Mouse (Mus musculus) neutrophil, adult 5-6 weeks (primary cell): ENCODE data around the gene Blzf1. TPM values are rescaled to one million over a fixed set of nuclear protein-coding genes. Genes with fewer than 3 reads are reported as not detected.

Experiments used
- ATAC-seq: fragments of 151-379, 151-347 bp; 2 replicates; pipeline ENCODE4 v1.8.0; 2017; ENCODE audit warnings: mild to moderate bottlenecking, moderate TSS enrichment; ENCODE audit not compliant: insufficient number of reproducible peaks, poor library complexity, low FRiP score, severe bottlenecking; ENCODE audit errors: extremely low read depth
- total RNA-seq: library from RNA; stranded (forward); fragments of 200-1000 nt; gene quantifications from 2 replicates; pipeline ENCODE4 v1.2.3, GENCODE M21; 2017

The Blzf1 gene
- total RNA-seq, 1 experiment from 2014 or later: 31.7 TPM

DNA sequence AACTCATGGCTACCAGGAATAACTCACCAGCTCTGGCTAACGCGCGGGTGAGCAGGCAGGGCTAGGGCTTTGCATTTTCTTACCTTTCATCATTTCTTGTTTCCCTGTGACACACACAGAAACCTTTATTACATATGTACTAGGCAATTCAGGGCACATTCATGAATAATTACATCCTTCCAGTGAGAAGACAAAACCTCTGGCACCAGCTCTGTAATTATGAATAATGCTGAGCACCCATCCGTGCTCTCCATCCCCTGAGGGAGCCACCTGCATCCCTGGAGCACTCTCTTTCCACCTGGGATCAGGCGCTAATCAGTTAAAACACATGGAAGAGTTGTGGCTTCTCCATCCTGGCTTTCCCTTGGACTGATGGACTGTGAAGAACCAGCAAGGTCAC, 3.5 kb downstream of the Blzf1 start, which contains the start of gene Nme7:
Gene Nme7, plus strand, starts transcription at position 301 of the 400 bp plus-strand sequence.
- ATAC-seq: no peak

DNA sequence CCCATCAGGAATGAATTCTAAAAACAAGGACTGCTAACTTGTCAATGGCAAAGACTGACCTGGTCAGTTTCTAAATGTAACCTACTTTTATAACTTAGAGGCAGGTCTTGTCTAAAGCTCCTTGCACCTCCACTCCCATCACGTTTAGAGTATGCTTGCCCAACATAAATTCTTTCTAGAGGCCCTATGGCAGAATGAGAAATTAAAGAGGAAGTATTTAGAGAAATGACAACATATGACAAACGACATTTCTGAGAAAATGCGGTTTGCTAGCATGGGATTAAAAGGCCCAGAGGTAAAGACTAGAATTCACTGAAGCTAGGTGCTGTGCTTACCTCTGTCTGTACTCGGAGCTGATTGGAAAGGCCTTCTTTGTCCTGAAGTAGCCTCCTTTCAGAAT, 5.3 kb downstream of the Blzf1 start:
- ATAC-seq: no peak

DNA sequence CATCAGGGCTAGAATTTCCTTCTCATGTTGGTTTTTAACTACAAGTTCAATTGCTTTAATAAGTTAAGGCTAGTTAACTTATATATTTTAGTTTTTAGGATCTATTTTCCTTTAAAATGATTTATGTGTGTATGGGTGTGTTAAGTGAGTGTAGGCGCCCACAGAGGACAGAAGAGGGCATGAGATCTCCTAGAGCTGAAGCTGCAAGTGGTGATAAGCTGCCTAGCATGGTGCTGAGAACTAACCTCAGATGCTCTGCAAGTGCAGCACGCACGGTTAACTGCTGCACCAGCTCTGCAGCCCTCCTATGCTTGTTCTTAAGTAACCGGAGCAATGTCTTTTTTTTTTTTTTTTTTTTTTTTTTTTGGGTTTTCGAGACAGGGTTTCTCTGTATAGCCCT, 10.8 kb downstream of the Blzf1 start:
- no peak for ATAC-seq

DNA sequence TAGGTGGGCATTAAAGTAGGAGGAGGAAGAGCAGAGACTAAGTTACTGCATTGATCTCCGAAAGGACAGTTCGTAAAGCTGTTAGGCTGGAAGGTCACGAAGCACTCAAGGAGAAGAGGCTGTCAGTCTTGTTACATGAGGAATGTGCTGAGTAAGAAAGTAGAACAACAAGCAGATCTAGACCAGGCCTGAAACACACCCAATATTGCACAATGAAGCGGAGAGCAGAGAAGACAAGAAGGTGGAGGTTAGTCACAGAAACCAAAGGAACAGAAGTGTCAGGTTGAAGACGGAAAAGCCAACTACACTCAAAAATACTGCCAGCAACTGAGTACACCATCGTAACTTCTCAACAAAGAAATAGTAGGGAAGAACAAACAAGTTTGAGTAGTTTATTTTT, 13.2 kb downstream of the Blzf1 start:
- no peak for ATAC-seq

DNA sequence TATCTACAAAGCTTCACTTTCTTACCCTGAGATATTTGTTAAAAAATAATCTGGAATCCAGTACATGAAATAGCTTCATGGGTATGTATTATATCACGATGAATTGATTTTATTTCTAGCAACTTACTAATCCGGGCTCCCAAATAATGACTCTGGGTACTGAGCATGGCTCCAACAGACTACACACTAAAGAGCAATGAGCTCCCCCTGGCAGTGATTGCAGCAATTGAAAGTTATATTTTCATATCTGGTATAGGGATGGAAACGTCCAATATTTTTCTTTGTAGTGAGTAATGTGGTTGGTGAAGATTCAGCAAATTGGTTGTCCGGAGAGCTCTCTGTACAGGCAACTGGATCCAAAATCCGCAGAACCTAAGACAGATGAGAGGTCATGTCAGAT, 15.2 kb downstream of the Blzf1 start:
- ATAC-seq: no peak

GRCm38 (mm10) chr1:164287406-164287805, 19.9 kb downstream of the Blzf1 start:
- ATAC-seq: no peak

- ATAC-seq: no peak
These were observed 23.3 kb downstream of the Blzf1 start for GRCm38 (mm10) chr1:164284007-164284406.

DNA sequence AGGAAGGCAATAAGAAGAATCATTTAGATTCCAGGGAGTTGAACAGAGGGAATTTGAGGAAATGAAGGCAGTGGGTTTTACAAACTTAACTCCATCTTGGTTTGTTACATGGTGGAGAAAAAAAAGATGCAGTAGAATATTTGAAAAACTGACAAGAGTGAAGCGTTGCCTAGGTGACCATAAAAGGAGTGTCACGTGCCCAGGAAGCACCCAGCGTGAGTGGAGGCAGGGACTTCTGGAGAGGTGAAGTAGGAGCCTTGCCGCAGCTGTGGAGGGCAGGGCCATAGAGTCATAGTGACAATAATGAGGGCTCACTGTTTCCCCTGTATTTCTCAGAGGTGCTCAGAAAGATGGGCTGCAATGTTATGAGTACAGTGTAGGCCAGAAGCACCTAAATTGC, 28.0 kb downstream of the Blzf1 start:
- ATAC-seq: no peak

GRCm38 (mm10) chr1:164276552-164276951, 30.7 kb downstream of the Blzf1 start:
- no peak for ATAC-seq

DNA sequence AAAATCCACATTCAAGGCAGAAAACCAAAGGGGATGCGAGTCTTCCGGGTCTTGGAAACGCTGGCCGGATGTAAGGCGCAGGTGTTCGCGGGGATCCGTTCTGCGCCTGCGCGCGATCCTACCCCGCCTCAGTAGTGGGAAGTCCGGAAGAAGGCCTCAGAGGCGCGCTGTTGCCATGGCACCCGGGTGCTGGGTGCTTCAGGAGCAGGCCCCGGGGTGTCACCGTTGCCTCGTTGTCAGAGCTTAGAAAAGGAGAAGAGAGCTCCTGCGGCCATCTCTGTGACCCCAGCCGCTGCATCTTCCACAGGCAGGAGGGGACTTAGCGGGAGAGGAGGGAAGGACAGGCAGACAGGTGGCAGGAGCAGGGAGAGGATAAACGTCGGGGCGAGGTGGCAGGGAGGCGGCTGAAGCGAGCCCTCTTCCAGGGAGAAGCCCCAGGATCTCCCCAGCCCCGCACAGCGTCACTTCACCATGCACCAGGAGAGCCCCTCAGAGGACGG, 31.8 kb downstream of the Blzf1 start, which contains the start of gene Ccdc181:
Gene Ccdc181, plus strand, starts transcription at position 131 of the 500 bp plus-strand sequence.
- ATAC-seq: peak; percentile 98

DNA sequence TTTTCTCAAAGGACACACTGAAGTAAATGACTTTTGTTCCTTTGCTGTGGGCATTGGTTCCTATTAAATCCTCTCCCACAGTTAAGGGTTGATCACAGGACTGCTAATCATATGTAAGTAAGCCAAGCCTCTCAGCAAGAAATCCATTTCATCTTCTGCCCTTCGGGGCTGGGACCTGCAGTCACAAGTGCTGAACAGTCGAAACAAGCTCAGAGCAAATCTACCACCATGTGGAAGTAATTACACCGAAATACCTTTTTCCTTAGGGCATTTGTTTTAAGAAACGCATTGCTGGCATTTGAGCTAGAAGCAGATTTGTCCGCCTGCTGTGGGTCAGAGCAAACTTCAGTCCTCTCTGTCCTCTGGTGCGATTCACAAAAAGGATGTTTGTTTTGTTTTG, 33.6 kb downstream of the Blzf1 start:
- ATAC-seq: no peak

GRCm38 (mm10) chr1:164270941-164271340, 36.3 kb downstream of the Blzf1 start:
- ATAC-seq: no peak

GRCm38 (mm10) chr1:164261553-164261952, 45.7 kb downstream of the Blzf1 start:
- ATAC-seq: no peak

- ATAC-seq: no peak
These were observed 46.9 kb downstream of the Blzf1 start for GRCm38 (mm10) chr1:164260171-164261028.

DNA sequence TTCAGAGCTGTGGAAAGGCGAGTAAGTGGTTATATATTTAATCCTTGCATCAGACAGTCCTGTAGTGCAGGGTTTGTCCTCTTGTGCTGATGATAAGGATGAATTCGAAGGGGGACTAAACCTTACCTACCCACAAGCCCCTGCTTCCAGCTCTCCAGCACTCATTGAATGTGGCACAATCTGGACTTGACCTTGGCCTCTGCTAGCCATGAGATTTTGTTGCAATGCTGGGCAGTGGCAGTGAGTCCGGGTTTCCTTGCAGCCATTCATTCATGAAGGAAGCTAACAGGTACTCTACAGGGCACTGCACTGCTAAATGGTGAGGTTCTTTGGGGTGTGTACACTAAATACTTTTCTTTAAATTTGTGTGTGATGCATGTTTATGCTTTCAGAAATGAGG, 52.5 kb downstream of the Blzf1 start:
- ATAC-seq: no peak

GRCm38 (mm10) chr1:164252551-164252950, 54.7 kb downstream of the Blzf1 start:
- no peak for ATAC-seq

- ATAC-seq: no peak
These were observed 55.9 kb downstream of the Blzf1 start for GRCm38 (mm10) chr1:164251438-164251837.

DNA sequence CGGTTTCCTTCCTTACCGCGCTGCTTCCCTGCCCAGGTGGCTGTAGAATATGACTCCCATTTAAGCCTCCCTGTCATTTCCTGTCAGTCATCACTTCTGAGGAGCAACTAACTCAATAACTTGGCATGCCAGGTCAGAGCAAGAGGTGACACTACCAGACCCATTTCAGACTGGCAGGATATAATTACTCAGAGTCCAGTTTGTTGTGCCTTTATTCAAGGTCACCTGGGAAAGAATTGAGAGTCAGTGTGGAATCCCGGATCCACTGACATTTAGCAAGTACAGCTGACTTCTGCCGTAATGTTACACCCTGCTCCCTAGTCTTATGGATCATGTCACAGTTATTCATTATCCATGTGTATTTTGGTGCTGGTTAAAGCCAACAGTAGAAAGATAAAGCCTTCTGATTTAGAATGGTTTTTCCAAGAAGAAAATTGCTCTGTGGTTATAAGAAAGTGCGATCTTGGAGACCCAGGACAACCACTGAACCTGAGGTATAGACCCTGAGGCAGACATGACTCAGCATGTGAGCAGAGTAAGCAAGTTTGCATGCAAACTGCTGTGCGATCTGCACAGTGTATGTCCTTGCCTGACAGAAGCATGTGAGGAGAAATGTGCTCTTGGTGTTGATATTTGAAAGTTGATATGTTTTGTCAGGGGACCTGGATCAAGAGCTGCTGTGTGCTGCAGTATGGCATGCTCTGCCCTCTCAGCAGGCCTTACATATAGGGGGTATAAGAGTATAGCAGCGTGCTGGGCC, 56.7 kb downstream of the Blzf1 start:
- ATAC-seq: no peak

DNA sequence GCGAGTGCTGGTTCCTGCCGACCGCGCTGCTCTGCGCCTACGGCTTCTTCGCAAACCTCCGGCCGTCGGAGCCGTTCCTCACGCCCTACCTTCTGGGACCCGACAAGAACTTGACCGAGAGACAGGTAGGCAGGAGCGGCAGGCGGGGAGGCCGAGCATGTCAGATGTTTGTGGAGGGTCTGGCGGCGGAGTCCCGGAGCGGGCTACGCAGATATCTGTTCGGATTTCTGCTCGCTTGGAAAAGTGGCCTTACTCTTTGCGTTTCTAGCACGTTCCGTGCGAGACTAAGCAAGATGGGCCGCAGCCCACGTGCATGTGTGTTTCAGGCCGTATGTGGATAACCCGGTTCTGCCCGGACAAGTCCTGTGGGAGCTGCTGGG, 58.0 kb downstream of the Blzf1 start:
- ATAC-seq: peak; percentile 4; the same call in 1 of the 2 replicates
